Mouse (Mus musculus): ENCODE results near the gene Zfp819.

- no peak for TF ChIP-seq CTCF (IDR thresholded peaks at IDR 0.05)
- no peak for TF ChIP-seq EP300 (IDR thresholded peaks at IDR 0.05)
These were observed 7.0 kb downstream of the Zfp819 start for GRCm38 (mm10) chr7:43613816-43614551.
